Comparison of ENCODE assay signal across 18 mouse cellular contexts in genomic region chr17:72982156-72982555, GRCm38 (mm10).
DNase-seq lines count a peak whose midpoint lies in the region; TF ChIP-seq lines count a peak whose summit lies in the region.
"Had no signal": no experiment of that assay in that cellular context is flagged by ENCODE, and none has a peak within 500 bp of the region (broad histone marks: within the 10 kb centered on the region; RNA-seq: fewer than 3 reads in every experiment).

No protein-coding gene starts in this region.

- no peak overlapping the region for H3K27ac ChIP-seq in left cerebral cortex, adult 2 months
- H3K27ac ChIP-seq: intestine, embryonic 15.5 days; limb, embryonic 10.5 days; midbrain, embryonic 10.5 days had no signal

- TF ChIP-seq CTCF in left cerebral cortex, adult 2 months (IDR thresholded peaks at IDR 0.05): no peak

- peak; percentile 70 to 86 for DNase-seq in adrenal gland, adult (ENCODE audit: inconsistent age in 2 of 2, low spot score in 1 of 2)
- peak; percentile 55 for DNase-seq in adrenal gland, adult 8-10 months
- DNase-seq in lung, adult 18-20 months: peak; percentile 42 to 67
- DNase-seq in lung, postnatal 36 days: peak; percentile 62
- no peak for DNase-seq in urinary bladder, postnatal 14 days (ENCODE audit: low spot score)
- DNase-seq in cerebellum, adult 9-10 months: no peak
- DNase-seq in left cerebral cortex, adult 2 months (ENCODE audit: extremely low spot score in 1 of 2, low spot score in 2 of 2): no peak
- DNase-seq: cerebellum, adult 2 months; cerebellum, postnatal 36 days; gastrocnemius, postnatal 10 days; heart, adult 11 months; kidney, adult 8-10 months; kidney, postnatal 10 days; liver; right cerebral cortex, postnatal 14 days had no signal

- intact Hi-C loops in left cerebral cortex, adult 2 months (cut with DNase I): no loop called here

- H3K4me3 ChIP-seq in left cerebral cortex, adult 2 months: no peak overlapping the region
- H3K4me3 ChIP-seq: intestine, embryonic 15.5 days; limb, embryonic 10.5 days; midbrain, embryonic 10.5 days had no signal

Comparison
In these comparisons a context has a peak if more than half of its experiments do, and no peak if none do; other contexts are left out.
1. DNase-seq: peak in adrenal gland, adult (2 of 2), adrenal gland, adult 8-10 months (single experiment), lung, adult 18-20 months (2 of 2) and lung, postnatal 36 days (single experiment); none in urinary bladder, postnatal 14 days (single experiment), cerebellum, adult 9-10 months (single experiment) and left cerebral cortex, adult 2 months (0 of 2).